Mouse (Mus musculus) brown adipose tissue, adult 24 weeks (tissue): Measurements from ENCODE around the gene Tcap. TPM values are rescaled to one million over a fixed set of nuclear protein-coding genes. Genes with fewer than 3 reads are reported as not detected.

Experiments used
- H3K27ac ChIP-seq: fragments of 200-500 bp; replicated peaks from 2 replicates; pipeline ENCODE4 v1.5.1; 2012; ENCODE audit warnings: low read depth, mild to moderate bottlenecking, low read length
- H3K4me1 ChIP-seq: fragments of 200-500 bp; 2 replicates; pipeline ENCODE4 v1.6.1; 2012; ENCODE audit warnings: low read length, mixed read lengths; ENCODE audit not compliant: control insufficient read depth, insufficient read depth, insufficient read length
- H3K4me3 ChIP-seq: fragments of 200-500 bp; 2 replicates; pipeline ENCODE4 v1.5.1; 2012; ENCODE audit warnings: low read depth, mild to moderate bottlenecking, low read length, moderate library complexity; ENCODE audit not compliant: insufficient read depth
- polyA plus RNA-seq: library from polyadenylated mRNA; stranded (reverse); fragments of >200 nt; gene quantifications from 2 replicates; pipeline ENCODE4 v1.2.4, GENCODE M21; 2012; ENCODE audit not compliant: missing spikeins, insufficient read depth, insufficient read length

The Tcap gene
- polyA plus RNA-seq, 1 experiment = 41.6 TPM

DNA sequence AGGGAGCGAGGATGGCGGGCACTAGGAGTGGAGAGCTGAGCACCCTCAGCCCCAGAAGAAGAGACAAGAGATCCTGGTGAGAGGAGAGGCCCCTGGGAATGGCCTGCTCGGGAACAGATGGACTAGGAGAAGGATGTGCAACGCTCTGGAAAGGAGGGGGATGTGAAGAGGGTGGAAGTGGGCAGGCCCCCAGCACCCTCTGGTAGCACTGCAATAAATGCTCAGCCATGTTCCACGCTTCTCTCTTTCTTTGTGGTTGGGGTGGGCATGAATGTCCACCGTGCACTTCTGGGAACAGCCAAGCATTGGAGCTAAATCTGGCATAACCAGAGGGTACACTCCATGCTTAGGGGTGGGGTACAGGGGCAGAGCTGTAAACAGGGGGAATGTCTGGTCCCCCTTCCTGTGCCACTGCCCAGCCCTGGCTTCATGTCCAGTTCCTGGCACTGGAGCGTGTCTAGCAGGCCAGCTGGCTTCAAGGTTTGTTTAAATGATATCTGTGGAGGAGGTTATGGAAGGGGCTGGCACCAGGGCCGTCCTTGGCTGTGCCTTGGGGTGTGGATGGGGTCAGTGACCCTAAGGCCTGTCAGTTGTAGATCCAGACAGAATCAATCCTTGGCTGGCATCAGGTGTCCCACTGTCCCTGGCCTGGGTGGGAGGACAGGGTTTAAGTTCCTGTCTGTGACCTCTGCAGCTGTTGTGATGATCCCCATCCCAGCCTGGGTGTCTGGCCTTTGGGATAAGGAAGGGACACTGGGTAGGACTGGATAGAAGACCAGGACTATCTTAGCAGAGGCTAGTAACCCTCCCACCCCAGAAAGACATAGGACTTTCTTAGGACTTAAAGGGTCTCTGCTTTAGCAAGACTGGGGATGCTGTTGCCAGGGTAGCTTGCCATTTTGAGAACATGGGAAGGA, 1.4 kb downstream of the Tcap start:
- no peak overlapping the region for H3K4me3 ChIP-seq
- no peak overlapping the region for H3K27ac ChIP-seq
- no peaks in the 10 kb centered on the region for H3K4me1 ChIP-seq

DNA sequence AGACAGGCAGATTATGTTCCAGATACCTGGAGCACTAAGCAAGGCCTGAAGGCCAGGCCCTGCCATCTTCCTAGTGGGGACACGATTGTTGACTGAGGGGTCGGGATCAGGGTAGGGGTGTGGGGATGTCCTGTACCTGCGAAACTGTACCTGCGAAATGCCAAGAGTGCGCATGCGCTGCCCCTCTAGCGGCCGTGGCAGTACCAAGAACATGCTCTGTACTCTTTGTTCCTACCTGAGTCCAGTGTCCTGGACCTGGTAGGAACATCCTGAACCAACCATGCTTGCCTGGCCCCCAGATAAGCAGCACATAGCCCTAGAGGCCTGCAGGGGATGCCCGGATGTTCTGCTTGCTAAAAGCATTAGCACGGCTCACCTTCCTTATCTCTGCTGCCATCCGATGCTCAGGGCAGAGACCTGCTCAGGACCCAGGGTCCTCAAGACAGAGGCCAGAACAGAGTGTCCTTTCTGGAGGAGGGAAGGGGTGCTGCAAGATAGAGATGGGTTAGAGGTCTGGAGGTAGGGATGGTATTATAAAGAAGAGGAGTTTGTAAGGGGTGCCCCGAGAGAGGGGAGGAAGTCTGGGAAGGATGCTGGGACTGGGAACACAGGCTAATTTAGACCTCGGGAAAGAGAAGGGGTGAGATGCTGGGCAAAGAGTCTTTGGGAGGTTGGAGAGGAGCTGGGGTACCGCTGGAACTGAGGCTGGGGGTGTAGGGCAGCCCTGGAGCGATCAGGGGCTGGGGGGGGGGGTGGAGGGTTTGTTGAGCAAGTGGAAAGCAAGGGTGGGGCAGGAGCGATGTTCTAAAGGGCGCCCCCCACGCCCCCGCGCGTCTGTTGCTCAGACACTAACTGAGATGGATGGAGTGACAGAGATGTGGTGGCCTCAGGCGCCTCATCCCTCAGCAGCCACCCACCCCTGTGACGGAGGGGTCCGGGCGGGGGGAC, 2.3 kb downstream of the Tcap start, which contains the start of gene Pnmt:
Gene Pnmt, plus strand, starts transcription at position 813 of the 948 bp plus-strand sequence.
- Histone ChIP-seq H3K4me3 (no peak within 1 kb of the TSS), H3K27ac (no peak within 1 kb of the TSS), H3K4me1 (no peaks in the 10 kb centered on the region)

DNA sequence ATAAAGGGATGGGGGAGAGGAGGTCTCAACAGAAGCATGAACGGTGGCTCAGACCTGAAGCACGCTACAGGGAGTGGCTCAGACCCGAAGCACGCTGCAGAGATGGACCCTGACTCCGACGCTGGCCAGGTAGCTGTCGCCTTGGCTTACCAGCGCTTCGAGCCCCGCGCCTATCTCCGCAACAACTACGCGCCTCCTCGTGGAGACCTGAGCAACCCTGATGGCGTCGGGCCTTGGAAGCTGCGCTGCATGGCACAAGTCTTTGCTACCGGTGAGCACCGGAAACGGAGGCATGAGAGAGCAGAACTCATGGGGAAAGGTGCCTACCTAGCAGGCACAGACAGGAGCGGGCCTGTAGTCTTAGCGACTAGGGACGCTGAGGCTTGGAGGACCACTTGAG, 3.0 kb downstream of the Tcap start:
- H3K4me1 ChIP-seq = no peaks in the 10 kb centered on the region
- H3K4me3 ChIP-seq = no peak overlapping the region
- H3K27ac ChIP-seq = no peak overlapping the region

DNA sequence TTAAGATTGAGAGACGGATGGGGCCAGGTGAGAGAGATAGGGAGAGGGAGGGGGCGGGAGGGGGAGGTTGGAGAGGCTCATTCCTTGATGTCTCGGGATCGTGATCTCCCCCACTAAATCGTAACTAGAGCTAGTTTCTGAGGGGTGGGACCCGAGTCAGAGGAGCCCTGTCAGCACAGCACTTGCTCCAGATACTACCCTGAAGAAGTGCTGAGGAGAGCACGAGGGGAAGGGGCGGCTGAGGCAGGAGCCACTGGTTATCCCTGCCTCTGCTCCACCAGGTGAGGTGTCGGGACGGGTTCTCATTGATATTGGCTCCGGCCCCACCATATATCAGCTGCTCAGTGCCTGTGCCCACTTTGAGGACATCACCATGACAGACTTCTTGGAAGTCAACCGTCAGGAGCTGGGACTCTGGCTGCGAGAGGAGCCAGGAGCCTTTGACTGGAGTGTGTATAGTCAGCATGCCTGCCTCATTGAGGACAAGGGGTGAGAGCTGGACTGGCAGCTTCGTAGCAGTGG, 3.5 kb downstream of the Tcap start:
- Histone ChIP-seq H3K4me3 (no peak overlapping the region), H3K27ac (no peak overlapping the region), H3K4me1 (no peaks in the 10 kb centered on the region)

DNA sequence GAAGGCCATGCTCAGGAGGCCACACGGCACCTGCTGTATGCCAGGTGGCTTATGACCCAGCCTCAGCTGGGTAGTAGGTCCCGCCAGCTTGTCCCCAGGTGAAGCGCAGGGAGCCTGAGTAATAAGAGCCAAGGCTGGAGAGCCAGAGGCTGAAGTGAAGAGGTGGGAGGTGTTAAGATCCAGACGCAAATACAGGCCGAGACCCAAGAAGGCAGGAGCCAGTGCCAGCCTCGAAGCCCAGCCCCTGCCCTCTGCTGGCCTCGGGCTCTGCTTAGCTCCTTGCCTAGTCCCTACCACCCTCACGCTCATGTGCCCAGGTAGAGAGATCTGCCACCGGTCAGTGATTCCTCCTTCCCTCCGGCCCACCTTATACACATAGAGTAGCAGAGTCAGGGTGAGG, 4.7 kb downstream of the Tcap start:
- Histone ChIP-seq H3K4me3 (no peak overlapping the region), H3K27ac (no peak overlapping the region), H3K4me1 (no peaks in the 10 kb centered on the region)

DNA sequence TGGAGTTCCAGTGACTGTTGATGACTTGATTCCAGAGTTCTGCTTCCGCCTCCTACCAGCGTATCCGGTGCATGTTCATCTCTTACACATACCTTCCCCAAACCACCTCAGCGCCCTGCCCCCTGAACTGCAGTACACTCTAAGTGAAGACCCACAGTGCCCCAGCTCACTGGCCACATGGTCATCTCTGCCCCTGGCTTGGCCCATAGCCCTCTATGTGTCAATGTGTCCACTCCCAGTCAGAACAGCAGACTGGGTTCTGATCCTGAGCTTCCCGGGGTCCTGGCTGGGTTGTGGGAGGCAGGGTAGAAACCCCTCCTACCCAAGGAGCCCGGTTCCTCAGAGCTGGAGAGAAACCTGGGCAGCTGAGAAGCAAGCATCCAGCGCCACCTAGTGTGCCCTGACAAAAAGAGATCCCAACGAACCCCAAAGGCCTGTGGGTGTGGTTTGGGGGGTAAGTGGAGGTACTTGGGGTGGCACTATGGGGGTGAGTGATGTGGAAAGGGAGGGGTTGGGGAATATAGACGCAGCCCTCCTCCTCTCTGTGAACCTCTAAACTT, 5.7 kb downstream of the Tcap start:
- Histone ChIP-seq H3K4me3 (no peak overlapping the region), H3K4me1 (no peaks in the 10 kb centered on the region), H3K27ac (no peak overlapping the region)

DNA sequence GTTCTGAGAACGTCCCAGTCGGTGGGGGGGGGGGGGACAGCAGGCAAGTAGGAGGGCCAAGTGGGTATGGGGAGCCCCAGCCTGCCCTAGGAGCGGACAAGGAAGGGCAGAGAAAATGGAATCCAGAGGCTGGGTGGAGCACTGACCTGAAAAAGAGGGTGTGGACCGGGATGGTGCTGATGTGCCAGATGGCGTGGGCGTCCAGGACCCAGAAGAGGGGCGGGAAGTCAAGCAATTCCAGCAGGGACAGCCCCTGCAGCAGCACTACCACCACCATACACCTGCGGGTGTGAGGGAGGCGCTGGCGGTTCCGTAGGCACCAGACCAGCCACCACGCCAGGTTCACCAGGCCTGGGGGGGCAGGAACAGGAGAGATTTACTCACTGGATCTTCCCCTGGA, 6.5 kb downstream of the Tcap start:
- Histone ChIP-seq H3K4me3 (no peak overlapping the region), H3K27ac (no peak overlapping the region), H3K4me1 (no peaks in the 10 kb centered on the region)

DNA sequence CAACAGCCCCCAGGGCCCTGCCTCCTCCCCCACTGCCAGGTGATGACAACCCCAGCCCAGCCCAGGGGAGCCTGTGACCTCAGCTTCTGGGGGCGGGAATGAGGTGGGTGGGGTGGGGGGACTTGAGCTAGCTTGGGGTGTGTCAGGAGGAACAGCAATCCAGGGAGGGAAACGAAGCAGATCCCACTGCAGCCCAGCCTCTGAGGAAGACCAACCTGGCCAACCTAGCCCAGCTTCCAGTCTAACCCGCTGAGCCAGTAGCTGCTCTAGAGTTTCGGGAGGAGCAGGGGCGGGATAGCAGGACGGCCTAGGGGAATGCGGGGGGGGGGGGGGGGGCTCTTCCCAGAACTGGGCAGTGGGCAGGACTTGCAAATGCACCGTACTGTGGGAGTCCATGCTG, 8.4 kb downstream of the Tcap start:
- Histone ChIP-seq H3K4me1 (no peaks in the 10 kb centered on the region), H3K27ac (no peak overlapping the region), H3K4me3 (no peak overlapping the region)

DNA sequence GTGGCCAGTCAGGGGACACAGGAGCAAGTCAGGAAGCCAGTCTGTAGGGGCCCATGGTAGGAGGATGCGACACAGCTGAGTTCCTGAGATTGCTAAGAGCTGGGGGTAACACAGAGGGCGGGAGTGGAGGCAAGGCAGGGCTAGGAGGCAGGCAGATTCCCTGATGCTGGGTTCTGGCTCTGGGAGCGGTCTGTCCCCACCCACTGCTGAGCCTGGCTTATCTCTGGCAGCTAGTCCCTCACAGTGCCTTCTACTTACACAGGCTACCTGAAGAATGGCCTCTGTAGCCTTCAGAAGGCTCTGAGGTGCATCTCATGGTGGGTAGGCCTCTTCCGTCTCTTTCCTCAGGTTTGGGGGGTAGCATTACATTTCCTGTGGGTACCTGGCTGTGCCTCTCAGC, 9.0 kb downstream of the Tcap start:
- no peak overlapping the region for H3K27ac ChIP-seq
- H3K4me1 ChIP-seq = no peaks in the 10 kb centered on the region

DNA sequence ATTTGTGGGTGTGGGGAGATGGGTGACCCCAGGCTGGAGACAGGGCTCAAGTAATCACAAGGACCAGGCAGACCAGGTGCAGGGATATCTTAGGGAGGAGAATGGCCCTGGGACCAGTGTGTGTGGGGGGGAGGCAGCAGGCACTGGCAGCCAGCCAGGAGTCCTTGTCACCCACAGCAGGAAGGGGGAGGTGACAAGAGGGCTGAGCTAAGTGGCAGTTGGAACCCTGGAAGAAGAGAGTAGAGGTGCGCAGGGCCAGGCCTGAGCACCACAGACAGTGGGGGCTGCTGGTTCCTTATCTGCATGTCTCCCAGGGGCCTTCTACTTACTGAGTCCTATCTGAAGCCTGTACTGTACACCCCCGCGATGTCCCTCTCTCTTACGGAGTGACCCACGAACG, 9.7 kb downstream of the Tcap start:
- Histone ChIP-seq H3K27ac (no peak overlapping the region), H3K4me3 (no peak overlapping the region), H3K4me1 (no peaks in the 10 kb centered on the region)

More for the DNA sequence above, 9.0 kb downstream of the Tcap start:
- H3K4me3 ChIP-seq = no peak overlapping the region

DNA sequence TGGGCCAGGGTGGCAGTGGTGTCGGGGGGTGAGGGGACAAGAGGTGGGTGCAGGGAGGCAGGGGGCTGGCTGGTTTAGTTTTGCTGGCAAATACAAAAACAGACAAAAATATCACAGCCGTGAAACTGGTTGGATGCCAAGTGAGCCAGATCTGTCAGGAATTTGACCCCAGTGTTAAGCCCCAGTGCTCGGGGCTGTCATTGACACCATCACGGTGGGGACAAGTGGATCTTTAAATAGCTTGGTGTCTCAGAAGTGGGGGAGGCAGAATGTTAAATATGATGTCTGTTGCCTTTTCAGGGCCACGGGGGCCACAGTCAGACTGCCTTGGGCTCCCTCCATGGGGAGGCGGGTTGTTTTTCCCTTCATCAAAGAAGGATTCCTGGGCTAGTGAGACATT, 10.7 kb downstream of the Tcap start:
- no peak overlapping the region for H3K4me3 ChIP-seq
- H3K4me1 ChIP-seq = no peaks in the 10 kb centered on the region
- no peak overlapping the region for H3K27ac ChIP-seq

DNA sequence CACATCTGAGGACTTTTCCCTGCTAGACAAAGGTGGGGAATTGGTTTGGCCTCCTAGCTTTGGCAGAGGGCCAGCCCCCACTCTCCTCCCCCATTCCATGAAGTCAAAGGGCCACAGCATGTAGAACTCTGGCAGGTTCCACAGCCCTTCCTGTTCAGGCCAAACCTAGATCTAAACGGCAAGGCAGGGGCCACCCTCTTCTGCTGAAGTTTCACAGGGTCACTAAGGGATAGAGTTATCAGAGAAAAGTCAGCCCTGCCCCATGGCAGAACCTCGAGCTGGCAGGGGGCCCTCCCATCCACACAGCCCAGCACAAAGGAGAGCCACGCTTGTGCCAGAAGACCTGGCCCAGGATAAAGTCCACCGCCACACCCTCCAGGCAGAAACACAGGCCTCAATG, 11.4 kb downstream of the Tcap start:
- Histone ChIP-seq H3K4me1 (no peaks in the 10 kb centered on the region), H3K4me3 (no peak overlapping the region), H3K27ac (no peak overlapping the region)

DNA sequence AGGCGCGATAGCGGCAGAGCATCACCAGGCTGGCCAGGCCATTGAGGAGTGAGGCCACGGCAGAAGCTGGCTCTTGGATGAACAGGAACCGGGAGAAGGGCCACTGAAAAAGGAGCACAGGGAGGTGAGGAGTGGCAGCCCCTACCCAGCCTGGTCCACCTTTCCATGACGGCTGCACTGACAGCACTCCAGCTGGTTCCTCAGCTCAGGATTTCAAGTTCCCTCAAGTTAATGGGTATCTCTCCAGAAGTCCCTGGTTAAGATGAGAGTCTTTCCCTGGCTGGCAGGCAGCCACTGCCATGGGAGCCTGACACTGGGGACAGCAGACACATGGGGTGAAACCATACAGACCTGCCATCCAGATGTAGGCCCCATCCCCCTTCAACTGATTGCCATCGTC, 14.3 kb downstream of the Tcap start:
- no peak overlapping the region for H3K4me3 ChIP-seq
- peaks cover 2% of the 10 kb centered on the region; the same call in 1 of the 2 replicates for H3K4me1 ChIP-seq
- H3K27ac ChIP-seq = no peak overlapping the region

DNA sequence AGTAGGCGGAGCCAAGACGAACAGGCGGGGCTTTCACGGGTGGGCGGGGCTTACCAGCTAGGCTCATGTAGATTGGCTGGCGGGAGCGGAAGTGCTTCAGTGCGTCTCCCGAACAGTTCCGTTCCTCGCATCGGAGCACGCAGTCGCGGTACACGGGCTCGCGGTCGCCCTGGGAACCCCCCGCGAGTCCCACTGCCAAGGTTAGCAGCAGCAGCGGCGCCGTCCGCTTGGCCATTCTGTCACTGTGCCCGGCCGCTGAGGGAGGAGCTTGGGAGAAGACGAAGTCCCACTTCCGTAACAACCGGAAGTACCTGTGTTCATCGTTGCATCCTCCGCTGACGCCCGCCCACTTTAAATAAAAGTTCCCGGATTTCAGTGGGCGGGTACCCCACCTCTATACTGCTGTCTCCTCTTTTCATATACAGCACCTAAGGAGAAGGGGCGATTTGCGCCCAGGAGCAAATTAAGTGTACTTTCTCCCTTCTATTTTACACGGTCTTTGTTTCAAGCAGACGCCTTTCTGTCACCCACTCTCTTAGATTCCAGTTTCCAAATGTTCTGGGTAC, 16.6 kb downstream of the Tcap start, which contains the start of gene Pgap3:
Gene Pgap3, minus strand, starts transcription at position 330 of the 566 bp plus-strand sequence.
- peaks cover 2% of the 10 kb centered on the region; the same call in 1 of the 2 replicates for H3K4me1 ChIP-seq
- peak within 1 kb of the TSS; percentile 73 for H3K4me3 ChIP-seq
- H3K27ac ChIP-seq = peak within 1 kb of the TSS; percentile 75
